Mouse (Mus musculus): ENCODE results near the gene Actr5. TPM values are rescaled to one million over a fixed set of nuclear protein-coding genes. Genes with fewer than 3 reads are reported as not detected.

Gene Actr5
- total RNA-seq, 2 experiments from 2014 or later: 11.3 to 12.8 TPM

GRCm38 (mm10) chr2:158674759-158675158 is 50.1 kb downstream of the Actr5 start:
- peak overlapping the region; percentile 32; the same call in 1 of the 2 replicates for H3K27ac ChIP-seq
- TF ChIP-seq CTCF (conservative IDR thresholded peaks at IDR 0.05): no peak
- no peak overlapping the region for H3K4me3 ChIP-seq
- DNase-seq (ENCODE audit: low spot score in 2 of 2): no peak

- DNase-seq (ENCODE audit: low spot score in 2 of 2): no peak
- Histone ChIP-seq H3K27ac (peak overlapping the region; percentile 32; the same call in 1 of the 2 replicates), H3K4me3 (no peak overlapping the region)
- TF ChIP-seq CTCF (conservative IDR thresholded peaks at IDR 0.05): no peak
Measured at GRCm38 (mm10) chr2:158675161-158675560, 50.5 kb downstream of the Actr5 start.

GRCm38 (mm10) chr2:158675907-158676533 is 51.3 kb downstream of the Actr5 start:
- no peak for TF ChIP-seq CTCF (conservative IDR thresholded peaks at IDR 0.05)
- DNase-seq (ENCODE audit: low spot score in 2 of 2): no peak
- no peak overlapping the region for H3K4me3 ChIP-seq

GRCm38 (mm10) chr2:158677946-158678345 is 53.3 kb downstream of the Actr5 start:
- no peak for DNase-seq (ENCODE audit: low spot score in 2 of 2)
- Histone ChIP-seq H3K27ac (peak overlapping the region; percentile 25; the same call in 1 of the 2 replicates), H3K4me3 (no peak overlapping the region)
- no peak for TF ChIP-seq CTCF (conservative IDR thresholded peaks at IDR 0.05)

More at GRCm38 (mm10) chr2:158675907-158676533, 51.3 kb downstream of the Actr5 start:
- peak overlapping the region; percentile 12 for H3K27ac ChIP-seq

GRCm38 (mm10) chr2:158679091-158679490 is 54.4 kb downstream of the Actr5 start:
- TF ChIP-seq CTCF (conservative IDR thresholded peaks at IDR 0.05): no peak
- DNase-seq (ENCODE audit: low spot score in 2 of 2): no peak

GRCm38 (mm10) chr2:158680357-158680889 is 55.7 kb downstream of the Actr5 start:
- no peak for DNase-seq (ENCODE audit: low spot score in 2 of 2)
- Histone ChIP-seq H3K4me3 (no peak overlapping the region), H3K27ac (peak overlapping the region; percentile 49; the same call in 1 of the 2 replicates)
- TF ChIP-seq CTCF (conservative IDR thresholded peaks at IDR 0.05): no peak

More at GRCm38 (mm10) chr2:158679091-158679490, 54.4 kb downstream of the Actr5 start:
- peak overlapping the region; percentile 51; the same call in 1 of the 2 replicates for H3K27ac ChIP-seq
- H3K4me3 ChIP-seq: no peak overlapping the region

- TF ChIP-seq CTCF (conservative IDR thresholded peaks at IDR 0.05): no peak
- no peak for DNase-seq (ENCODE audit: low spot score in 2 of 2)
- H3K27ac ChIP-seq: peak overlapping the region; percentile 55; the same call in 1 of the 2 replicates
- H3K4me3 ChIP-seq: no peak overlapping the region
Measured at GRCm38 (mm10) chr2:158681714-158682113, 57.0 kb downstream of the Actr5 start.

- no peak for DNase-seq (ENCODE audit: low spot score in 2 of 2)
- peak overlapping the region; percentile 3; the same call in 1 of the 2 replicates for H3K27ac ChIP-seq
- TF ChIP-seq CTCF (conservative IDR thresholded peaks at IDR 0.05): no peak
- H3K4me3 ChIP-seq: no peak overlapping the region
Measured at GRCm38 (mm10) chr2:158682344-158683037, 57.8 kb downstream of the Actr5 start.

- no peak for TF ChIP-seq CTCF (conservative IDR thresholded peaks at IDR 0.05)
- Histone ChIP-seq H3K27ac (no peak overlapping the region), H3K4me3 (no peak overlapping the region)
- DNase-seq (ENCODE audit: low spot score in 2 of 2): no peak
Measured at GRCm38 (mm10) chr2:158683038-158683413, 58.3 kb downstream of the Actr5 start.

GRCm38 (mm10) chr2:158684247-158684843 is 59.7 kb downstream of the Actr5 start:
- H3K4me3 ChIP-seq: no peak overlapping the region
- H3K27ac ChIP-seq: peak overlapping the region; percentile 33
- no peak for TF ChIP-seq CTCF (conservative IDR thresholded peaks at IDR 0.05)
- DNase-seq (ENCODE audit: low spot score in 2 of 2): no peak

- peak overlapping the region; percentile 33 for H3K27ac ChIP-seq
- no peak overlapping the region for H3K4me3 ChIP-seq
- no peak for DNase-seq (ENCODE audit: low spot score in 2 of 2)
- no peak for TF ChIP-seq CTCF (conservative IDR thresholded peaks at IDR 0.05)
Measured at GRCm38 (mm10) chr2:158684910-158685309, 60.2 kb downstream of the Actr5 start.

- Histone ChIP-seq H3K4me3 (no peak overlapping the region), H3K27ac (no peak overlapping the region; the same call in 1 of the 2 replicates)
- no peak for TF ChIP-seq CTCF (conservative IDR thresholded peaks at IDR 0.05)
- DNase-seq (ENCODE audit: low spot score in 2 of 2): no peak
Measured at GRCm38 (mm10) chr2:158686394-158686793, 61.7 kb downstream of the Actr5 start.

- peak; percentile 59 to 72 for DNase-seq (ENCODE audit: low spot score in 2 of 2)
- H3K27ac ChIP-seq: peak overlapping the region; percentile 88
- TF ChIP-seq CTCF (conservative IDR thresholded peaks at IDR 0.05): no peak
- H3K4me3 ChIP-seq: peak overlapping the region; percentile 22
Measured at GRCm38 (mm10) chr2:158687804-158688241, 63.1 kb downstream of the Actr5 start.

Small RNAs within 50 kb of the gene (microRNA-seq; reads per million reads assigned to microRNA genes)
- 1.8 to 2.9 reads per million in 2 experiments for gene Mir3474

Other genes with a start within 250 kb of the Actr5 start
- gene Snhg11, start 249.2 kb upstream of the Actr5 start, total RNA-seq (2021): 100 to 1,000 TPM; 566 to 626 TPM
- gene Ralgapb, start 215.0 kb upstream of the Actr5 start, total RNA-seq (2021): 10 to 100 TPM; 95.2 to 95.8 TPM
- gene Adig, start 122.3 kb upstream of the Actr5 start, total RNA-seq (2021): not detected
- gene Arhgap40, start 112.1 kb upstream of the Actr5 start, total RNA-seq (2021): not detected
- gene Slc32a1, start 14.1 kb upstream of the Actr5 start, total RNA-seq (2021): 10 to 100 TPM; 63.9 to 65.4 TPM
- 100 to 1,000 TPM; 147 to 150 TPM for gene Ppp1r16b, start 40.5 kb downstream of the Actr5 start, total RNA-seq (2021)
- gene Fam83d, start 143.2 kb downstream of the Actr5 start, total RNA-seq (2021): 1 to 10 TPM; 4.7 to 6.0 TPM
- gene Dhx35, start 169.9 kb downstream of the Actr5 start, total RNA-seq (2021): 10 to 100 TPM; 17.2 to 19.3 TPM

Measured in layer of hippocampus, adult 2 months (tissue).